Mouse (Mus musculus): Measurements from ENCODE around the gene Thsd7b.

DNA sequence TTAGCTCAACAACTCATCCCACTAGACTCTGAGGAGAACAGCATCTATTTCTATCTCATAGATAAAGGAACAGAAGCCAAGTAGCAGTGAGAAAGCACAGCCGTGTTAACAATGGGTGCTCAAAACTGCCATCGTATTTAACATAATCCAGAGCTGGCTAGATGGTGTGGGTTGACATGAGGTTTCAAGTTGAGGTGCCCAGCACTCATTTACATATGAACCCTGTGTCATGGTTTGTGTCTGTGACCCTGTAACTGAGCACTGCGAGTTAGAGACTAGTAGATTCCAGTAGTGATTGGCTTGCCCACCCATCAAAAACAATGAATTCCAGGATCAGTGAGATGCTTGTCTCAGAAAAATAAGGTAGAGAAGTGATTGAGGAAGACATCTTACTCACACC is 270.1 kb downstream of the Thsd7b start:
- no peak for TF ChIP-seq POLR2A (IDR thresholded peaks at IDR 0.05; ENCODE audit: low read depth, low read length)
- no peak for TF ChIP-seq CTCF (IDR thresholded peaks at IDR 0.05; ENCODE audit: borderline replicate concordance, insufficient read depth, low read length)

Data from embryonic fibroblast, embryonic 13.5 days (primary cell).